Mouse (Mus musculus): Measurements from ENCODE around the gene Hoxa7.

Gene Hoxa7

GRCm38 (mm10) chr6:52239625-52240388, 18.2 kb upstream of the Hoxa7 start:
- DNase-seq (ENCODE audit: low spot score) = no peak

- no peak for DNase-seq (ENCODE audit: low spot score)
Measured at GRCm38 (mm10) chr6:52238976-52239375, 17.3 kb upstream of the Hoxa7 start.

- DNase-seq (ENCODE audit: low spot score) = no peak
Measured at GRCm38 (mm10) chr6:52238155-52238545, 16.5 kb upstream of the Hoxa7 start.

- no peak for DNase-seq (ENCODE audit: low spot score)
Measured at GRCm38 (mm10) chr6:52237346-52238154, 15.9 kb upstream of the Hoxa7 start.

- no peak for DNase-seq (ENCODE audit: low spot score)
Measured at GRCm38 (mm10) chr6:52236806-52237205, 15.2 kb upstream of the Hoxa7 start.

GRCm38 (mm10) chr6:52235866-52236265, 14.2 kb upstream of the Hoxa7 start:
- DNase-seq (ENCODE audit: low spot score) = no peak

GRCm38 (mm10) chr6:52235267-52235666, 13.6 kb upstream of the Hoxa7 start:
- DNase-seq (ENCODE audit: low spot score) = no peak

- DNase-seq (ENCODE audit: low spot score) = no peak
Measured at GRCm38 (mm10) chr6:52234428-52235140, 12.9 kb upstream of the Hoxa7 start.

GRCm38 (mm10) chr6:52233546-52234427, 12.1 kb upstream of the Hoxa7 start:
- no peak for DNase-seq (ENCODE audit: low spot score)

GRCm38 (mm10) chr6:52232984-52233545, 11.4 kb upstream of the Hoxa7 start:
- DNase-seq (ENCODE audit: low spot score) = no peak

- DNase-seq (ENCODE audit: low spot score) = no peak
Measured at GRCm38 (mm10) chr6:52232568-52232965, 10.9 kb upstream of the Hoxa7 start.

- no peak for DNase-seq (ENCODE audit: low spot score)
Measured at GRCm38 (mm10) chr6:52231885-52232567, 10.4 kb upstream of the Hoxa7 start.

GRCm38 (mm10) chr6:52230516-52231165, 9.0 kb upstream of the Hoxa7 start, which contains the start of gene Hoxa9:
TSS of gene Hoxa9 (minus strand) at chr6:52231089.
- no peak for DNase-seq (ENCODE audit: low spot score)

GRCm38 (mm10) chr6:52229558-52230416, 8.1 kb upstream of the Hoxa7 start:
- DNase-seq (ENCODE audit: low spot score) = no peak

GRCm38 (mm10) chr6:52228475-52229465, 7.1 kb upstream of the Hoxa7 start:
- no peak for DNase-seq (ENCODE audit: low spot score)

GRCm38 (mm10) chr6:52227470-52228222, 6.0 kb upstream of the Hoxa7 start:
- no peak for DNase-seq (ENCODE audit: low spot score)

All from urinary bladder, postnatal 25 days (tissue).